Mouse (Mus musculus) lung, embryonic 14.5 days (tissue): Measurements from ENCODE around the gene Prss30. TPM values are rescaled to one million over a fixed set of nuclear protein-coding genes. Genes with fewer than 3 reads are reported as not detected.

Experiments used
- ATAC-seq: fragments of 200-750 bp; cut with Nextera tagmentation; 2 replicates; pipeline ENCODE4 v1.8.0; 2017; ENCODE audit warnings: mild to moderate bottlenecking, moderate TSS enrichment, moderate library complexity; ENCODE audit not compliant: insufficient read depth
- DNase-seq: peaks from one replicate; pipeline ENCODE4 v3.0.0-alpha.2; 2015
- H3K27ac ChIP-seq: fragments of 300-500 bp; sonication (generic); 2 replicates; pipeline ENCODE4 v1.5.1; 2014; ENCODE audit warnings: low read depth, mild to moderate bottlenecking, moderate library complexity
- H3K27me3 ChIP-seq: fragments of 300-500 bp; sonication (generic); 2 replicates; pipeline ENCODE4 v1.6.1; 2014; ENCODE audit warnings: low read length, control low read depth; ENCODE audit not compliant: insufficient read depth
- H3K36me3 ChIP-seq: fragments of 300-500 bp; sonication (generic); 2 replicates; pipeline ENCODE4 v1.6.1; 2014; ENCODE audit warnings: control low read depth; ENCODE audit not compliant: insufficient read depth
- H3K4me1 ChIP-seq: fragments of 300-500 bp; sonication (generic); 2 replicates; pipeline ENCODE4 v1.6.1; 2014; ENCODE audit warnings: antibody characterized with exemption, control low read depth; ENCODE audit not compliant: insufficient read depth
- H3K4me2 ChIP-seq: fragments of 300-500 bp; sonication (generic); 2 replicates; pipeline ENCODE4 v1.6.1; 2014; ENCODE audit warnings: mild to moderate bottlenecking
- H3K4me3 ChIP-seq: fragments of 300-500 bp; sonication (generic); 2 replicates; pipeline ENCODE4 v1.5.1; 2014; ENCODE audit warnings: low read depth, low read length
- H3K9ac ChIP-seq: fragments of 300-500 bp; sonication (generic); 2 replicates; pipeline ENCODE4 v1.6.1; 2014
- H3K9me3 ChIP-seq: fragments of 300-500 bp; sonication (generic); 2 replicates; pipeline ENCODE4 v1.6.1; 2016; ENCODE audit warnings: low read depth, low read length, control low read depth
- CTCF ChIP-seq: IDR thresholded peaks from 2 replicates; pipeline ENCODE4 v1.5.1; 2016; ENCODE audit warnings: antibody characterized with exemption, low read depth
- WGBS: fragments of 180-500 bp; shearing (Covaris S2); extraction: QIAGEN DNeasy Blood & Tissue Kit; methylation state at CpG from one replicate; pipeline ENCODE4 v1.1.7; 2014; 5-methylcytosine and 5-hydroxymethylcytosine counted together
- polyA plus RNA-seq: library from polyadenylated mRNA; unstranded; fragments of >200 nt; fragmentation: Nextera tagmentation; extraction: Ambion mirVana; gene quantifications from 2 replicates; pipeline ENCODE4 v1.2.1, GENCODE M21; 2014

Prss30 gene
- polyA plus RNA-seq, 1 experiment from 2014 or later: 0.20 TPM

DNA sequence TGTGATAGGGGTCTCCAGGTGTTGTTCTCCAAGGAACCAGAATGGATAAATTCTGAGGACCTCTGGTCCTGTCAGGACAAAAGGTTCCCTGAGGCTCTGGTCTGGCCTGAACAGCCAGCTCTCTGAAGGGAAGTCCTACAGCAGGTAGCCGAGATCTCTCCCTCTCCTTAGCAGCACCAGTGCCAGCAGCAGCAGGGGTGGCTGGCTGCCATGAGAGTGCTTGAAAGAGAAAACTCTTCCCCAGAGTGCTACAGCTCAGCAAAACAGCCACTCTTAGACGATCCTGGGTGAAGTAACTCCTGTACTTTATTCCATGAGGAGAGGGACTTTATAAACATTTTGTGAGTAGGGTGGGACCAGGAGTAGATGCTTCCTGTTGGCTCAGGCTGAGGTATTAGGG, 9.4 kb upstream of the Prss30 start:
- Histone ChIP-seq H3K27me3 (no peaks in the 10 kb centered on the region), H3K36me3 (no peaks in the 10 kb centered on the region), H3K27ac (no peak overlapping the region), H3K9ac (no peak overlapping the region), H3K4me3 (no peak overlapping the region), H3K4me2 (no peak overlapping the region), H3K9me3 (no peaks in the 10 kb centered on the region), H3K4me1 (peaks cover 5% of the 10 kb centered on the region; the same call in 1 of the 2 replicates)
- ATAC-seq: no peak
- 33% methylated on average over 2 of the region's 2 CpGs for whole genome bisulfite sequencing
- DNase-seq: no peak
- TF ChIP-seq CTCF: no peak

DNA sequence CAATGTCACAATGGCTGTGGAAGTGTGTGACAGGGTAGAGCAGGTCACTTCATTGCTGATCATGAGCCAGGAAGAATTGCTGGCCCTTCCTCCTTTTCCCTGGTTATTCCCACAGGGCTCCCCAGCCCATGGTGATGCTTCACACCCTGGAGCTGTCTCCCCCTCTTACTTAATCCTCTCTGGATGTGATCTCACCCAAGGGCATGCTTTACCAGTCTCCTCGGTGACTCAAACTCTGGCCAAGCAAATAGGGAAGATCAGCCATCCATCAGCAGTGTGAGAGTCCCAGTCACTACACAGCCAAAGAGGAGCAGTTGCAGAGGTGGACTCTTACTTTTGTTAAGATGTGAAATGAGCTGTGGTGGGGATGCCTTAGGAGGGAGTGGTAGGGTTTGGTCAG, 4.6 kb upstream of the Prss30 start:
- Histone ChIP-seq H3K4me1 (no peaks in the 10 kb centered on the region), H3K9ac (no peak overlapping the region), H3K27me3 (no peaks in the 10 kb centered on the region), H3K4me3 (no peak overlapping the region), H3K36me3 (no peaks in the 10 kb centered on the region), H3K9me3 (no peaks in the 10 kb centered on the region), H3K4me2 (no peak overlapping the region), H3K27ac (no peak overlapping the region)
- DNase-seq (no peak), ATAC-seq (no peak)
- TF ChIP-seq CTCF: no peak
- 88% methylated on average over 1 of the region's 1 CpGs for WGBS

DNA sequence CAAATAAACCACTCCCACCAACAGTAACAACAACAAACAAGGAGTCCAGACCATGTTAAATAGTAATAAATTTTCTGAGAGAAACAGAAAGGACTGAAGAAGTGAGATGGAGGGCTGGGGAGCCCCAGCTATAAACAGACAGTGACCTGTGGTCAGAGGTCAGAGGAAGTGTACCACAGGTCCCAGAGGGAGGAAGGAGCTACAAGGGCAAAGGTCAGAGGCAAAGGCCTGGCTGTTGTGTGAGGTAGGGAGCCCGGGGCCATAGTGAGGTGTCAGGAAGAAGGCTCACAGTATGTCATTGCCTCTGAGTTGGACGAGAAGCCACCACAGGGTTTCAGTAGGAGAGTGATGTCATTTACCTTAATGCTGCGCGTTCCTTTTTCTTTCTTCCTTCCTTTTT, 2.5 kb upstream of the Prss30 start:
- no peak overlapping the region for H3K9ac ChIP-seq
- no peak for TF ChIP-seq CTCF
- H3K9me3 ChIP-seq: no peaks in the 10 kb centered on the region
- DNase-seq: no peak
- no peaks in the 10 kb centered on the region for H3K36me3 ChIP-seq
- no peak for ATAC-seq
- no peak overlapping the region for H3K4me2 ChIP-seq
- H3K27me3 ChIP-seq: no peaks in the 10 kb centered on the region
- no peak overlapping the region for H3K4me3 ChIP-seq
- WGBS: 53% methylated on average over 4 of the region's 4 CpGs
- no peak overlapping the region for H3K27ac ChIP-seq
- H3K4me1 ChIP-seq: no peaks in the 10 kb centered on the region

DNA sequence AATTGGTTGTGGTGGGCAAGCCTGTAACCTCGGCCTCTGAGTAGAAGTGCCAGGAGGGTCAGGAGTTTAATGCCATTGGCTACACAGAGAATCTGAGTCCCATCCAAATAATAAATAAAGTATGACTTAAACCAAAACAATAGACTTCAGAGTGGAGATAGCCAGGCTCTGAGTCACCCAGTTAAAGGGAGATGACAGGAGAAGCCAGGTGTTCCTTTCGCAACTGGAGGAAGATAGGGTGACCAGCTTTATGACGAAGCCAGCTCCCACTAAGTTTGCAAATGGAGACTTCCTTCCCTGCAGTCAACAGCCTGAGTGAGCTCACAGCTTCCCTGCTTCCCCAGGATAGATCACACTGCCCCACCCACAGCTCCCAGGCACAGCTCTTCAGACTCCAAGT, 895 bp downstream of the Prss30 start:
- ATAC-seq (no peak), DNase-seq (no peak)
- H3K9ac ChIP-seq: no peak overlapping the region
- H3K4me2 ChIP-seq: no peak overlapping the region
- no peak for TF ChIP-seq CTCF
- no peaks in the 10 kb centered on the region for H3K27me3 ChIP-seq
- H3K27ac ChIP-seq: no peak overlapping the region
- no peaks in the 10 kb centered on the region for H3K9me3 ChIP-seq
- WGBS: 51% methylated on average over 3 of the region's 3 CpGs
- H3K4me3 ChIP-seq: no peak overlapping the region
- H3K36me3 ChIP-seq: no peaks in the 10 kb centered on the region
- H3K4me1 ChIP-seq: no peaks in the 10 kb centered on the region

DNA sequence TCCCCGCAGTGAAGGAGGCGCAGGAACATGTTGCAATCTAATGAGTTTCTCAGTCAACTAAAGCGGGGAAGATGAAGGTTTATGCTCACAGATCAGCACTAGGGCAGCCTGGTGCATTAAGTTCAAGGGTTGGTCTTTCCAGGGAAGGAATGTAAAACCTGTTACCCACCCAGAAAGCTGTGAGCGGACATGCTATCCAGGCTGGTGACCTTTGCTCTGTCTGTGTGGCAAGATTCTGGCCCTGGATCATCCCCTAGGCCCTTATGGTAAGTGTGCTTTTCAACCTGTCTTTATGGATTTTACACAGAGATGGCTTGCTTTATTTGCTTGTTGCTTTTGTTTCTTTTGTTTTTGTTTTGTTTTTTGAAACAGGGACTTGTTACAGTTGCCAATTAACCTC, 3.7 kb downstream of the Prss30 start:
- DNase-seq (no peak), ATAC-seq (no peak)
- no peaks in the 10 kb centered on the region for H3K36me3 ChIP-seq
- WGBS: 70% methylated on average over 4 of the region's 4 CpGs
- H3K4me3 ChIP-seq: no peak overlapping the region
- no peaks in the 10 kb centered on the region for H3K4me1 ChIP-seq
- no peak for TF ChIP-seq CTCF
- H3K4me2 ChIP-seq: no peak overlapping the region
- H3K9ac ChIP-seq: no peak overlapping the region
- H3K27me3 ChIP-seq: no peaks in the 10 kb centered on the region
- H3K9me3 ChIP-seq: no peaks in the 10 kb centered on the region
- H3K27ac ChIP-seq: no peak overlapping the region

DNA sequence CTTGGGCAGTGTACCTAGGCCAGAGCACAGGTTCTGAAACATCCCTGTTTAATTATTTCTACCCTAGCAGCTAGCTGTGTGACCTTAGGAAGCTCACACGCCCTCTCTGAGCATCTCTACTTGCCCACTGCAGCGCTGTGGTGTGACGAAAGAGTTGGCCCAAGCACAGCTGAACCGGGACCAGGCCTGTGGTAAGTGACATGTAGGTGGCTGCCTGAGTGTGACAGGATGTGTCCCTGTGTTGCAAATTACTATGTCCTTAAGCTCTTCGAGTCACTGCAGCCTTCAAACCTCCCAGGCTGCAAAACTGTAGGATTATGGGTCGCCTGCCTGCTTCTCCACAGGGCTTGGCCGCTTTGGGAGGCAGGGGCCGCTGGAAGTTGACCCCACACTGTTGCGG, 9.1 kb downstream of the Prss30 start:
- Histone ChIP-seq H3K36me3 (no peaks in the 10 kb centered on the region), H3K4me1 (no peaks in the 10 kb centered on the region), H3K27me3 (no peaks in the 10 kb centered on the region), H3K4me2 (no peak overlapping the region), H3K4me3 (no peak overlapping the region), H3K9ac (no peak overlapping the region; the same call in 1 of the 2 replicates), H3K9me3 (no peaks in the 10 kb centered on the region), H3K27ac (no peak overlapping the region)
- no peak for TF ChIP-seq CTCF
- DNase-seq (no peak), ATAC-seq (no peak)
- WGBS: 73% methylated on average over 9 of the region's 9 CpGs

DNA sequence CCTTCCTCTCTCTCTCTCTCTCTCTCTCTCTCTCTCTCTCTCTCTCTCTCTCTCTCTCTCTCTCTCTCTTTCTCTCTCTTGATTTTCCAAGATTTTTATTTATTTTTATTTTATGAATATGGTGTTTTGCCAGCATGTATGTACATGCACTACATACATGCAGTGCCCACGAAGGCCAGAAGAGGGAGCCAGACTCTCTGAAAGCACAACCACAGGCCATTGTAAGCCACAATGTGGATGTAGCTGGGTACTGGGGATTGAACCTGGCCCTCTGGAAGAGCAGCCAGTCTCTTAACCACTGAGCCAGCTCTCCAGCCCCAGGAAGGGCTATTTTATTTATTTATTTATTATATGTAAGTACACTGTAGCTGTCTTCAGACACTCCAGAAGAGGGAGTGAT, 11.1 kb downstream of the Prss30 start:
- H3K4me1 ChIP-seq: no peaks in the 10 kb centered on the region
- H3K9me3 ChIP-seq: no peaks in the 10 kb centered on the region
- ATAC-seq (peak; percentile 60; the same call in 1 of the 2 replicates), DNase-seq (peak; percentile 87)
- H3K4me2 ChIP-seq: no peak overlapping the region
- 0% methylated on average over 1 of the region's 1 CpGs for WGBS
- H3K36me3 ChIP-seq: no peaks in the 10 kb centered on the region
- TF ChIP-seq CTCF: peak; percentile 82
- H3K9ac ChIP-seq: no peak overlapping the region
- H3K27me3 ChIP-seq: no peaks in the 10 kb centered on the region
- H3K4me3 ChIP-seq: no peak overlapping the region
- no peak overlapping the region for H3K27ac ChIP-seq

DNA sequence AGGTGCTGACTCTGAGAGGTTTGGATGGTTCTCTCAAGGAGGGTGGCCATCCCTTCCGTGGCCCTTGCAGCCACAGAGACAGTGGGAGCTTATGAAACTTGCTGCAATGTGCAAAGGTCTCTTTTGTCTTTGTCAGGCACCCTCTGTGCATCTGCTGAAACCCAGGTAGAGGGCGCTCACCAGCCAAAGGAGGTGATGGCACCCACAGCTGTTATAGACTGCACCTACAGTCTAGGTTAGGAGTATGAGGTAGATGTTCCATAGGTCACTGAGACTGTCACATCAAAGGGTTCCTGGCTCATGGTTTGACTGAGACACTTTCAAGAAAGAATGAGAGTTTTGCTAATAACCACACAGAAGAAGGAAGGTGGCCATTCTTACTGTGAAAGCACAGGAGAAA, 11.6 kb downstream of the Prss30 start:
- Histone ChIP-seq H3K4me2 (no peak overlapping the region), H3K9me3 (no peaks in the 10 kb centered on the region)

More for the DNA sequence above, 11.6 kb downstream of the Prss30 start:
- no peak for DNase-seq
- WGBS: 50% methylated on average over 2 of the region's 2 CpGs
- no peak overlapping the region for H3K4me3 ChIP-seq
- ATAC-seq: no peak
- H3K4me1 ChIP-seq: no peaks in the 10 kb centered on the region
- H3K9ac ChIP-seq: no peak overlapping the region
- TF ChIP-seq CTCF: no peak
- no peaks in the 10 kb centered on the region for H3K36me3 ChIP-seq
- H3K27ac ChIP-seq: no peak overlapping the region
- no peaks in the 10 kb centered on the region for H3K27me3 ChIP-seq
